Mouse (Mus musculus) CH12.LX (cell line): ENCODE results near the gene Dmkn.

Experiments
- CTCF ChIP-seq, 2 experiments: IDR thresholded peaks in 1 of 2; conservative IDR thresholded peaks in 1 of 2; 2 replicates each; pipeline ENCODE4 v1.5.1; 2011 to 2012; ENCODE audit warnings: low read depth in 2 of 2, low read length in 2 of 2, improper control_type of control experiment in 1 of 2, inconsistent platforms in 1 of 2, mild to moderate bottlenecking in 1 of 2, moderate library complexity in 1 of 2
- USF2 ChIP-seq: conservative IDR thresholded peaks from 2 replicates; pipeline ENCODE4 v1.6.1; 2011; ENCODE audit warnings: low read depth, low read length, improper control_type of control experiment
- ZC3H11A ChIP-seq: IDR thresholded peaks from 2 replicates; pipeline ENCODE4 v1.6.1; 2012; ENCODE audit warnings: low read depth, mild to moderate bottlenecking, inconsistent platforms, low read length, improper control_type of control experiment

GRCm38 (mm10) chr7:30717006-30717715, 46.4 kb upstream of the Dmkn start:
- TF ChIP-seq ZC3H11A (no peak), CTCF (conservative IDR thresholded peaks at IDR 0.05 in 1 of 2, IDR thresholded peaks at IDR 0.05 in 1 of 2; ENCODE audit: low read depth in 2 of 2, low read length in 2 of 2) (no peak), USF2 (no peak)
